Mouse (Mus musculus): ENCODE data around the gene Myo1a. TPM values are rescaled to one million over a fixed set of nuclear protein-coding genes. Genes with fewer than 3 reads are reported as not detected.
A peak's percentile ranks its signal among the peaks of the same experiment; 100 is the strongest.
"Not testable (repeated sequence)": the region's sequence is repeated elsewhere in the genome, so short reads cannot be mapped to it uniquely, and the experiment has no call there.

Myo1a gene
- total RNA-seq (2021): under 1 TPM; 0.77 to 0.88 TPM
- long read RNA-seq, experiment 1, partial matches to known transcripts: 0 of 1 reads
- long read RNA-seq, experiment 1, other reads (novel, unspliced or antisense): 1 of 1 reads
- long read RNA-seq, experiment 2: 0 reads

DNA sequence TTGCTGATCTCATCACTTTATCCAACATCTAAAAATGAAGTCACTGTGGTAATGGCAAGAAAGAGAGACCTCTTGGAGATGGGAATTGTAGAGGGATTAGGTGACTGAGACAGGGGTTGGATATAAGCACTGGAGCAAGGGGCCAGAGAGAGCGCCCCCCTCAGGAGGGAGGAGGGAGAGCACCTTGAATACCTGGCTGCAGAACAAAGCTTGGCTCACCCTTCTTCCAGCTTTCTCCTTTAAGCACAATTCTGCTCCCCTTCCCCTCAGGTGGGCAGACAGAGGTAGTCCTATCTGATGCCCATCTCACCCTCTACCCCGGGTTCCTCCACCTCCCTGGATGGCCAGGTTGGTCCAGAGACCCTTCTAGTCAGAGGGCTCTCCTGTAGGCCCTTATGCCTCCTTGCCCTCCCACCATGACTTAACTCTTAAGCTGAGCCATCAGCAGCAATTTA, at the start of gene Myo1a:
TSS of gene Myo1a (plus strand) at position 405 of the 455 bp plus-strand sequence.
- DNase-seq (ENCODE audit: low spot score in 2 of 2): no peak

DNA sequence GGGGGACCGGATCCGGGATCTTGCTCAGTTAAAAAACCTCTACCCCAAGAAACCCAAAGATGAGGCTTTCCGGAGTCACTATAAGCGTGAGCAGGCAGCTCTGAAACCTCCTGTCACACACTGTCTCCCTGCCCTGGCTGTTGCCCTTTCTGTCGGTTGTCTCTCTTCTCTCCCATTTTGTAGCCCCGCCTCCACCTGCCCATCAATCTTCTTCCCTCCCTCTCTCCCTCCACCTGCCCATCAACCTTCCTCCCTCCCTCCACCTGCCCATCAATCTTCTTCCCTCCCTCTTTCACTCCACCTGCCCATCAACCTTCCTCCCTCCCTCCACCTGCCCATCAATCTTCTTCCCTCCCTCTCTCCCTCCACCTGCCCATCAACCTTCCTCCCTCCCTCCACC, 47.4 kb upstream of the Myo1a start:
- DNase-seq (ENCODE audit: low spot score in 2 of 2): not testable (repeated sequence)

DNA sequence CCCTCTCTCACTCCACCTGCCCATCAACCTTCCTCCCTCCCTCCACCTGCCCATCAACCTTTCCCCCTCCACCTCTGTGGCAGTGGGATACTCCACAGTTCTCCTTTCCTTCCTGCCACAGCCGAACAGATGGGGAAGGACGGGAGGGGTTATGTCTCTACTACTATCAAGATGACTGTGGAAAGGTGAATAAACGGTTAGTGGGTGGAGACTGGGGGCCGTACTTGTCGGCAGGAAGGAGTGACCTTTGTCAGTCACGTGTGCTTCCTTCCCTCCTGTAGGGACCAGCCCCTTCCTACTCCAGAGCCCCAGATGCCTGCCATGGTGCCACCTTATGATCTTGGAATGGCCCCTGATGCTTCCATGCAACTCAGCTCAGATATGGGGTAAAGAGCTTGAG, 46.9 kb upstream of the Myo1a start:
- no peak for DNase-seq (ENCODE audit: low spot score in 2 of 2)

DNA sequence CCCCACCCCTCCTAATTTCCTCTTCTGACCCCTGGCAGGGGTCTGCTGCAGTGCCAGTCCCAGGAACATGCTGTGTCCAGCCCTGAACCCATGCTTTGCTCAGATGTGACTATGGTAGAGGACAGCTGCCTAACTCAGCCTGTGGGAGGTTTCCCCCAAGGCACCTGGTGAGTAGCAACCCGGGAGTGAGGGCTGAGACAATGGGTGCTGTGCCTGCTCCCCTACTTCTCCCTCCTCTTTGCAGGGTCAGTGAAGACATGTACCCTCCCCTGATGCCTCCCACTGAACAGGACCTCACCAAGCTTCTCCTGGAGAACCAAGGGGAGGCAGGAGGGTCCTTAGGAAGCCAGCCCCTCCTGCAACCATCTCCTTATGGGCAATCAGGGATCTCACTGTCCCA, 45.4 kb upstream of the Myo1a start:
- DNase-seq (ENCODE audit: low spot score in 2 of 2): no peak

DNA sequence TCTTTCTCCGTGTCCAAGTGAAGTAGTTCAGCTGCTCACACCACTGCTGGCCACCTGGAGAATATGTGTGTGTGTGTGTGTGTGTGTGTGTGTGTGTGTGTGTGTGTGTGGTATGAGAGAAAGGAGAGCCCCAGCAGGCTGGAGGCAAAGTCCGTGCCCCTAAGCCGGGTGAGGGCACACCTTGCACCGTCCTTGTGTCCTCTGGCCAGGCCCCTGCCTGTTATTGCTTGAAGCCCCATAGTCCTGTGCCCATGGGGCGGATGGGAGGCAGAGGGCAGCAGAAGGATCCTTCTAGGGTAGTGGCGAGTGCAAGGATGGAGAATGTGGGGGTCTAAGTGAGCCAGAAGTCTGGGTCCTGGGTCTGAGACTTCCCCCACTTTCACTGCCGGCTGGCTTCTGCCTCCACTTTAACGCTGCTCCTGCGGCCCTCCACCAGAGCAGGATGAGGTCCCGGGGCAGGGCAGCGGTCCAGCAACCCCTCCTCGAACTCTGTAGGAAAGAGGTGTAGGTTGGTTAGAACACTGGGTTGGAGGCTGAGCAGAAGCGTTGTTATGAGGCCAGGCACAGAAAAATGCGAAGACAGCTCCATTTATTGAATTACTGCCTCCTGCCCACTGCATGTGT, 43.6 kb upstream of the Myo1a start:
- no peak for DNase-seq (ENCODE audit: low spot score in 2 of 2)

DNA sequence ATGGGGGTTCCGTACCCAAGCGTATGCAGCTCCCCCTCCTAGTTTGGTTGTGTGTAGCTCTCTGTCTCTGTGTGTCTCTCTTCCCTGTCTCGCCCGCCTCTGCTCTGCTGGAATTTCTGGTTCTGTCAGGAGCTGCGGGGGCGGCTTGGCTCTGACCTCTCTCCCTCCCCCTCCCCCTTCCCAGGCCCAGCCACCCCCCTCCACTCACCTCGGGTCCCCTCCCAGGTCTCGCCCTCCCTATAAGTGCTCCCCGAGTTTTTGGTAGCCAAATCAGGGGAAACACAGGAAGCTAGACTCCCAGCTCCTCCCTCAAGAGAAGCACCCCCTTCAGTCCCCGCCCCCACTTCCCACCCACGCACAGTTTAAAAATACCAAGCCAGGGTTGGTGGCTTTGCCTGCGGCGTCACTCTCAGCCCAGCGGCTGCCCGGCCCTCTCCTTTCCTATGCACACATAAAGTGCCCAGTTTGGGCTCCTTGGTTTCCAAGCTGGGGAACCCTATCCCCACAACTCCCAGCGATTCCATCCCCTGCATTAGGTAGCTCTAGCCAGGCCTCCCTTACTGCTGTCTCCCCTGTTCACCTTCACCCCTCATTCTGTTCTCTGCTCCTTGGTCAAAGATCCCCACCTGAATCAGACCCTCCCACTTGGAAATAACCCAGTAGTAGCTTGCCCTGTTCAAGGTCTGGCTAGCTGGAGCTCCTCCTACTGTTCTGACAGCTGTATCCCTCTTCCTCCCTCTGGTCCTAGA, 42.9 kb upstream of the Myo1a start:
- DNase-seq (ENCODE audit: low spot score in 2 of 2): peak; percentile 61 to 67

DNA sequence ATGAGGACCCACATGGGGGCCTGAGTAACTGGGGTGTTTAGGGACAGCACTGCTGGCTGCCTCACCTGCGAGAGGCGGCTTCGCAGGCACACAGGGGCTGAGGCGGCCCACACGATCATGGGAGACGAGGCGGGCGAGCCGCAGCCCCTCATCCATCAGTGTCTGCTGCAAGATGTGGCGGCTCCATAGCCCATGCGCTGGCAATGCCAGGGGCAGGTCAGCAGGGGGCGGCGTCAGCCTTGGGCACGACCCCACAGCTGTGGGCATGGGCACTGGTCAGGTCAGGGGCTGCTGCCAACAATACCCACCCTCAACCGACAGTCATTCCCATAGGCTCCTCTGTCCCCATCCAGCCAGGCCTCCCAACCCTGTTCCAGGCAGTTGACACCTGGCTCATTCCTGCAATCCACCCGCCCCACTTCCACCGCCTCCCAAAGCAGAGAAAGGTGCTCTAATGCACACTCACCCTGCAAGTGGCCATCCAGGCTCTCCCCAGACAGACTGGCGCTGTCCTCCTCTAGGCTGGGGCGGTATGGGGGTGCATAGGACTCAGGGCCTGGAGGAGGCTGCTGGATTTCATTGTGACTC, 42.2 kb upstream of the Myo1a start:
- peak in 1 of 2 experiments; percentile 39 for DNase-seq (ENCODE audit: low spot score in 2 of 2)

DNA sequence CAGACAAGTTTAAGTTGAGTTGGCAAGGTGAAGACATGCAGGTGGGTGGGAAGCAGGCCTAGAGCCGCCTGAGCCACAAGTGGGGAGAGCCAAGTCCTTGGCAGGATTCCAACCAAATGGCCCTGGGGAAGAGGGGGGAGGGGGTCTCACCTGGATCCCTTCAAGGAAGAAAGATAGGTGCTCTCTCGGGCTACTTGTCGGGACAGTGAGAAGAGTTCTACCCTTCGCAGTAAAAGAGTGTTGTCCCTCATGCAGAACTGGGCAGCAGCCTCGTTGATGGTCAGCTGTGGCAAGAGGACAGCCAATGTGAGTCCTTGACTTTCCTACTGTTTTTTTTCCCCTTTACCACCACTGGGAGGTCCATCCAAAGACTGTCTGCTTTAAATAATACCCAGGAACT, 41.4 kb upstream of the Myo1a start:
- no peak for DNase-seq (ENCODE audit: low spot score in 2 of 2)

DNA sequence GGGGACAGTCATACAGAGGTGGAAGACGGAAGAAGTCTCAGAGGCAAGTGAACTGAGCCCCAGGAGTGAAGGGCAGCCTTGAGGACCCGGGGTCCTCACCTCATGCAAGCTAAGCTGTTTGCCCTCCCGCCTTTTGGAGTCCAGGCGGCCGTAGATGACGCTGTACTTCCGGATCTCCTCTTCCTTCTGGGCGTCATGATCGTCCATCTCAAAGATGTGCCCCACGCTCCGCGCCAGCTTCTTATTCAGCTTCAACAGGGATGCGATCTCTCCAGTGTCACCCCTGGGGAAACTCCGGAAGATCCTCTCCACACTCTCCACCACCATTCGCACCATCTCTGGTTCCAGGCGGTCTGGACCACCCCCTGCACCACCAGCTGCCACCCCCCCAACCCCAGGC, 40.8 kb upstream of the Myo1a start:
- DNase-seq (ENCODE audit: low spot score in 2 of 2): no peak

DNA sequence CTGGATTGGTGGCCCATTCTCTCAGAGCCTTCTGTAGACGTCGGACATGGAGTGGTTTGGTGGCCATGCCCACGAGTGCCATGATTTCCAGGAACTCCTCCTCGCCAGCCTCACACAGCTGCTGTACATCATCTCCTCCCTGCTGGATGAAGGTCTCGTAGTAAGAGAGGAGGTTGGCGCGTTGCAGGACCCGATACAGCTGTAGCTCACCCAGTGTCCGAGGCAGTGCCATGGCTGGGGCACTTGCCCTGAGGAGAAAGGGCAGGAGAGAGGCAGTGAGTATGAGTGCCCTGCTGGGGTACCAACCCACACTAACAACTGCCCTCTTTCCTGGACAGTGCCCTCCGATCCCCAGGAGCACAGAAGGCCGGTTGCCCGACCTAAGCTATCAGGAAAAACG, 40.1 kb upstream of the Myo1a start:
- DNase-seq (ENCODE audit: low spot score in 2 of 2): no peak

DNA sequence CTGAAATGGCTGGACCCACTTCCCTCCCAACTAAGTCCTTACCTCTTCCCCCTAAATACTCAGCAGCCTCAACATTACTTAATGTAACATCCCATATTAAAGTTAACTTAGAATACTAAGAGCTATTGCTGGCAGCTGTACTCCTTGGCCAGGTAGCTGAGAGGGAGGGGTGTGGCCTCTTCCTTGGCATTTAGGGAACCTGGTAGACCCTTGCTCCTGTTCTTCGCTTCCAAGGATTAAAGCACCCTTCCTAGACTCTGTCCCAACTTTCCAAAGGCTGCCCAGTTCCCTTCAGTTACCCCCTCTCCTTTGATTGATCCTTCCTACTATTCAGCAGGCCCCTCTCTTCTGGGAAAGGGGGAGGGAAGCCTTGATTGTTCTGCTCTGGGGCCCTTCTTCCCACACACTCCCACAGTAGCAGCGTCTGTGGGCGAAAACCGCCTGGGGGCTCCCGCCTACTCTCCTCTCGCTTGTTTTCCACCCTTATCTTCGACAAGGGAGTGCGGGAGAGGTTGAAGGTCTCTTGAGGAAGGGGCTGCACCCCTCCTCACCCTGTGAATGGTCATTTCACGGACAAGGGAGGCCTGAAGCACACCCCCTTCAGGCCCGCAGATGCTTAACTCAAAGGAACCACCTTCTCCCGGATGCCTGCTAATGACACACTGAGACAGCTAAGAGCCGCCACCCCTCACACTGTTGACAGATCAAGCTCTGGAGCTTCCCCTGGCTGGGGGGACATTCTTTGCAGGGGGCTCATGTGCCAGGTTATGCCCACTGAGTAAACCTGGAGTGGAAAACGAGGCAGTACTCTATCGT, 39.4 kb upstream of the Myo1a start:
- DNase-seq (ENCODE audit: low spot score in 2 of 2): no peak

DNA sequence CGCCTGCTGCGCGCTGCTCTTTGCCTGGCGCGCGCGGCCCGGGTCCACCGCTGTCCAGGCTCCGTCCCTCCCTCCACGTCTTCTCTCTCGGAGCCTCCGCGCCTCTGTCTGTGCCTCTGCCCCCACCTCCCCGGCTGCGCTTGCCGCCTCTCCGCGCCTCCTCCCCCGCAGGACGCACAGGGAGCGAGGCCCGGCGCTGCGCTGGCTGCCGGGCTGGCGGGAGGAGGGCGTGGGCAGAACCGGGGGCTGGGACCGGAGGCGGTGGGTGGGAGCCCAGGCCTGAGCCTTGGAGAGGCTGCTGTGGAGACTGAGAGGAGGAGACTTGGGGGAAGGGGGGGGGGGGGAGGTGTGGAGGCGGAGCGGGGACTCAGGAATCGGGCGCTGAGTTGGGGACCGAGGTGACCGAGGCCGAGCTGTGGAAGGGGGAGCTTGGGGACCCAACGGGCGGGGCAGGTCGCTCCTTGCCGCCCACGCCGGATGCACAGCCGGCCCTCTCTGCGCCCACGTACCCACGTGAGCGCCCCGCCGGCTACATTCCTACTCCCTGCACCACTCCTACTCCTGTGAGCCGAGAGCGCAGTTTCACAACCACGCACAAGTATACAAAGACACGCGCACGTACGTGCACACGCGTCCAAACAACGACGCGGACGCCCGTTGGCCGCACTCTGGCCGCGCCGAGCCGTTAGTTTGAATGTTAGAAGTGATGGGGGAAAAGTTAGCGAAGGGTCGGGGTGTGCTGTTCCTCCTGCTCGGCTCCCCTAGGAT, 38.3 kb upstream of the Myo1a start, which contains the start of gene Nemp1:
TSS of gene Nemp1 (plus strand) at position 401 of the 768 bp plus-strand sequence.
- peak; percentile 70 to 81 for DNase-seq (ENCODE audit: low spot score in 2 of 2)

DNA sequence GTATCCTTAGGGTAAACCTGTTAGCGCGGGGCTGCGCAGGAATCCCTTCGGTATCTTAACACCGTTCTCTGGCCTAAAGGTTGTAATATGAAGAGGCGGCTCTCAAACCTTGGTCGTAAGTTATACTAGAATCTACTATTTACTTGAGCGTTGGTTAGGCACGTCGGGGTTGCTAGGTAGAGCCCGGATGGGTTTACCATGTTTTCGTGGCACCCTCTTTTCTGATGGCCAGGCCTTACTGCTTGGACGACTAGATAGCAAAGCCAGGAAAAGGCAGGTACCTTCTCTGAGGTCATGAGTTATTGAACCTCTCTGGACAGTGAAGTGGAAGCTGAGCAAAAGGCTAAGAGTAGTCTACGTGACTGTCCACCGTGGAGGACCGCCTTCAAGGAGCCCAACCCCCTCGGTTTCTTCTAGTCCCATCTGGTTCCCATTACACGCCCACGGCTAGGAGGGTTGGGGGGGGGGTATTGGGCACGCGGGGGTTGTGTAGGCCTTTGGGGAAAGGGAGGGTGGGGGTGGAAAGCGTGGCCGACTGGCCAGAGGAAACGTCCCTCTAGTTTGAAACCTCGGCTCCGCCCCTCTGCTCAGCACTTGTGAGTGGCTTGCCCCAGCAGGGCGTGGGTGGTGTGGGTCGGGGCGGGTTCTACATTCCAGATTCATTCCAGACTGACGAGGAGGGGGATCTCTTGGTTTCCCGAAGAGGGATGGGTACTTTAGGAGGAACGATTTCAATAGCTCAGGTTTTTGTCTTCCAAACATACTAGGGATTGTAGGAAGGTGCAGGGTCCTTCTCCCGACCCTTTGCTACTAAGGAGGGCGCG, 37.5 kb upstream of the Myo1a start:
- DNase-seq (ENCODE audit: low spot score in 2 of 2): peak; percentile 64 to 75

DNA sequence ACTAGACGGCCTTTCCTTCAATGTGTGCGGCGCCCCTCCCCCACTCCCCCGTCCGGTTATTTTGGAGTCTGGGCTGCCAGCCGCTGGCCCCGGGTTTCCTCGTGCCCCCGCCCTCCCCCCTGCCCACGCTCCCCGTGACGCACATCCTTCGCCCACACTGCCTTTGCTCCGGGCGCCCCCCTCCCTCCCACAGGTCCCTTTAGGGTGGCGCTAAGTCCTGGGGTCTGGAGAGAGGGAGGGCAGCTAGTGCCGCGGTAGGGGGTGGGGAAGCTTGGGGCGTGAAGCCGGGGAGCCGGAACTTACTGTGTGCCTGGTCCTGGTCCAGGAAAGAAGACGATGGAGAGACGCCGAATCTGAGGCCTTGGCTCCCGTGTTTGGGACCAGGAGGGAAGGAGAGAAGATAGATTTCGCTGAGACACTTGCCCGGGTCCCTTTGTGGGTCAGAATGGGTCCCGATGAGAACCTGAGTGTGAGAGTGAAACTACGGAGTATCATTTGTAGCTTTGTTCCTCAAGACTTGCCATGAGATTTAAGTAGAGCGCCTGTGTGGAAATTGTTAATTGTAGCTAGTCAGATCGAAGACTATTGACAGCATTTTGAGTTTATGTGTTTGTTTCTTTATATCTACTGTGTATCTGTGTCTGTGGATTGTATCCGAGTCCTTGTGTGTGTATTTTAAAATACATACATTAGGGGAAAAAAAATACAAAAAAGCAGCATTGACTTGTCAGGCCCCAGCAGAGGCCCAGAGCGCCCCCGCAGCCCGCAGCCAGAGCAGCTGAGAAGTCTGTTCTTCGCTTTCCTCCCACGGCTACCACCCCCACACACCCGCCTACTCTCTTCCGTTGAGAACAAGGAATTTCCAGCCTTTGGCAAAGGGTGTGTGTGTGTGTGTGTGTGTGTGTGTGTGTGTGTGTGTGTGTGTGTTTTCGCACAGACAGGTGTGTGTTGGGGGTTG, 36.6 kb upstream of the Myo1a start, which contains the start of gene Nab2:
TSS of gene Nab2 (minus strand) at position 476 of the 958 bp plus-strand sequence.
- DNase-seq (ENCODE audit: low spot score in 2 of 2): peak; percentile 84 to 87

DNA sequence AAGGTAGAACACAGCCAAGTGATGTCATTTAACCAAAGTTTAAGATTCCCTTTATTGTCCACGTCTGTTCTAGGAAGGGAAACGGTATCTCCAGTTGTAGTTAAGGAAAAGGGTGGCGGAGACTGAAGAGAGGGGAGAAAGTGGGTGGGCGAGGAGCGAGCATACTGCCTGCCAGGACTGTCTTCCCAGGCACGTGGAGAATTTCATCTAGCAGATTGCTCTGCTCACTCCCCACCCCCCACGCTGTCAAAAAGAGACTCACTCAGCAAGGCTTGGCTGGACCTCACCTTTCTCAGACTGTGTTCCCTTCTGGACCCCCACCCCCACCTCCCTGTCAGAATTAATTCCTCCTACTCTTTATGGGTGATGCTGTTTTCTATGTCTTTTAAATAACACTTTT, 35.8 kb upstream of the Myo1a start:
- peak; percentile 39 to 69 for DNase-seq (ENCODE audit: low spot score in 2 of 2)

DNA sequence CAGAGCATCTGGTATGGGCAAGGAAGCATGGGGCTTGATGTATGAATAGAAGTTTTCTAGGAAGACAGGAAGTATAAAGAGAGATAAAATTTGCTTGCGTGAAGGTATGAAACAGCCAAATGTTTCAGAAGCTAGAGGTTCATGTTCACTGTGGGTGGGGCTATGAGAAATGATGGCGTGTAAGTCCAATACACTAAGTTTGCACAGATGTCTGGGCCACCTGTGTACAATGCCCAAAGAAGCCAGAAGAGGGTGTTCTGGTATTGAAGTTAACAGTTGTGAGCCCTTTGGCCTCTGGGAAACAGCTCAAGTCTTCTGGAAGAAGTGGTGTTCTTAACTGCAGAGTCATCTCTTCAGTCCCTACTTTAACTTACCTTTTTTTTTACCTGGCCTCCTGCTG, 34.8 kb upstream of the Myo1a start:
- no peak for DNase-seq (ENCODE audit: low spot score in 2 of 2)

DNA sequence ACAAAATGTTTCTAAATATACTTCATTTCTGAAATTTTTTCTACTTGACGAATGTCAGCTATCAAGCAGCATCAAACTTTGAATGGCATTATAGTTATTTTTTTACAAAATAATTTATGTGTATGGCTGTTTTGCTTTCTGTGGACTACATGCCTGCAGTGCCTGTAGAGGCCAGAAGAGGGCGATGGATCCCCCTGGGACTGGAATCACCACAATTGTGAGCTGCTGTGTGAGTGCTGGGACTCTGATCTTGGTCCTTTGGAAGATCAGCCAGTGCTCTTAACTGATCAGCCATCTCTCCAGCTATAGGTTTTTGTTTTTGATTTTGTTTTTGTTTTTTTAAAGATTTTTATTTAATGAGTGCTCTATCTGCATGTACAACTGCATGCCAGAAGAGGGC, 33.7 kb upstream of the Myo1a start:
- DNase-seq (ENCODE audit: low spot score in 2 of 2): no peak

DNA sequence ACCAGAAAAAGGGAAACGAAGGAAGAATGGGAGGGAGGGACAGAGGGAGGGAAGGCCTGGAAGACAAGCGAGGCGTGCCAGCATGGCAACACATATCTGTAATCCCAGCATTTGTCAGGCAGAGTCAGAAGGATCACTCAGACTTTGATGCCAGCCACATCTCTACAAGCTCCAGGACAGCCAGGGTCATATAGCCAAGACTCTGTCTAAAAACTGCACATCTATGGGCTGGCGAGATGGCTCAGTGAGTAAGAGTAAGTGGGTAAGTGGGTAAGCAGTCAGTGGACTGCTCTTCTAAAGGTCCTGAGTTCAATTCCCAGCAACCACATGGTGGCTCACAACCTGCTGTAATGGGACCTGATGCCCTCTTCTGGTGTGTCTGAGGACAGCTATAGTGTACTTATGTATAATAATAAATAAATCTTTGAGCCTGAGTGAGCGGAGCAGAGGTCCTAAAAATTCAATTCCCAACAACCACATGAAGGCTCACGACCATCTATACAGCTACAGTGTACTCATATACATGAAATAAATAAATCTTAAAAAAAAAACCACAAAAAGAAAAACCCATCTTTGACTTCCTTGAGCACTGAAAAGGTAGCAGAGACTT, 30.8 kb upstream of the Myo1a start:
- DNase-seq (ENCODE audit: low spot score in 2 of 2): no peak
